Mouse (Mus musculus): ENCODE measurements around the gene Fkbpl.

GRCm38 (mm10) chr17:34681132-34681571 is 36.6 kb downstream of the Fkbpl start:
- TF ChIP-seq CTCF (IDR thresholded peaks at IDR 0.05; ENCODE audit: borderline replicate concordance, insufficient read depth, low read depth, low read length) (no peak), POLR2A (IDR thresholded peaks at IDR 0.05; ENCODE audit: borderline replicate concordance, insufficient read depth, low read length) (no peak)
